Mouse (Mus musculus) limb, embryonic 10.5 days (tissue): ENCODE data around the gene Serpina1a. TPM values are rescaled to one million over a fixed set of nuclear protein-coding genes. Genes with fewer than 3 reads are reported as not detected.
"Not testable (repeated sequence)": the region's sequence is repeated elsewhere in the genome, so short reads cannot be mapped to it uniquely, and the experiment has no call there.

Experiments used
- DNase-seq: peaks from one replicate; pipeline ENCODE4 v3.0.0-alpha.2; 2017; ENCODE audit warnings: low spot score
- H3K27ac ChIP-seq: fragments of 300-500 bp; sonication (generic); 2 replicates; pipeline ENCODE4 v1.5.1; 2016; ENCODE audit warnings: mild to moderate bottlenecking
- H3K27me3 ChIP-seq: fragments of 300-500 bp; sonication (generic); 2 replicates; pipeline ENCODE4 v1.6.1; 2016; ENCODE audit warnings: low read depth, mild to moderate bottlenecking; ENCODE audit not compliant: poor library complexity, severe bottlenecking
- H3K36me3 ChIP-seq: fragments of 300-500 bp; sonication (generic); 2 replicates; pipeline ENCODE4 v1.6.1; 2016; ENCODE audit warnings: mild to moderate bottlenecking, moderate library complexity
- H3K4me1 ChIP-seq: fragments of 300-500 bp; sonication (generic); 2 replicates; pipeline ENCODE4 v1.6.1; 2016
- H3K4me3 ChIP-seq: fragments of 300-500 bp; sonication (generic); 2 replicates; pipeline ENCODE4 v1.5.1; 2016; ENCODE audit warnings: mild to moderate bottlenecking, moderate library complexity
- H3K9me3 ChIP-seq: fragments of 300-500 bp; sonication (generic); replicated peaks from 2 replicates; pipeline ENCODE4 v1.6.1; 2016; ENCODE audit warnings: mild to moderate bottlenecking
- WGBS: fragments of 180-500 bp; shearing (Covaris S2); methylation state at CpG from one replicate; pipeline ENCODE4 v1.1.7; 2016; 5-methylcytosine and 5-hydroxymethylcytosine counted together
- polyA plus RNA-seq: library from polyadenylated mRNA; unstranded; fragments of >200 nt; fragmentation: Nextera tagmentation; extraction: Ambion mirVana; gene quantifications from 2 replicates; pipeline ENCODE4 v1.2.1, GENCODE M21; 2016

Gene Serpina1a
- polyA plus RNA-seq: 0.20 TPM in 1 of 2 replicates, not detected in the other

- H3K27ac ChIP-seq, H3K4me3 ChIP-seq, H3K4me1 ChIP-seq, H3K36me3 ChIP-seq, DNase-seq, H3K9me3 ChIP-seq, H3K27me3 ChIP-seq: not testable (repeated sequence)
- WGBS: 89% methylated on average over 9 of the region's 9 CpGs
Measured at GRCm38 (mm10) chr12:103863101-103863974, at the start of gene Serpina1a. TSS of gene Serpina1a (minus strand) at chr12:103863562.

- not testable (repeated sequence) for H3K27ac ChIP-seq, H3K36me3 ChIP-seq, DNase-seq, H3K4me1 ChIP-seq, H3K9me3 ChIP-seq, H3K4me3 ChIP-seq, H3K27me3 ChIP-seq
- 92% methylated on average over 13 of the region's 16 CpGs for WGBS
Measured at GRCm38 (mm10) chr12:103909181-103909580, 45.8 kb upstream of the Serpina1a start.

GRCm38 (mm10) chr12:103907746-103908145 lies 44.4 kb upstream of the Serpina1a start:
- H3K36me3 ChIP-seq, DNase-seq, H3K27me3 ChIP-seq, H3K4me3 ChIP-seq, H3K9me3 ChIP-seq, H3K27ac ChIP-seq, H3K4me1 ChIP-seq: not testable (repeated sequence)
- WGBS: 44% methylated on average over 1 of the region's 1 CpGs

GRCm38 (mm10) chr12:103904837-103905340 lies 41.5 kb upstream of the Serpina1a start, which contains the start of gene Serpina1c:
TSS of gene Serpina1c (minus strand) at chr12:103904887.
- WGBS: 88% methylated on average over 4 of the region's 4 CpGs
- not testable (repeated sequence) for H3K4me3 ChIP-seq, H3K9me3 ChIP-seq, DNase-seq, H3K27ac ChIP-seq, H3K27me3 ChIP-seq, H3K4me1 ChIP-seq, H3K36me3 ChIP-seq

- not testable (repeated sequence) for H3K27ac ChIP-seq, DNase-seq, H3K9me3 ChIP-seq, H3K4me1 ChIP-seq, H3K4me3 ChIP-seq, H3K36me3 ChIP-seq, H3K27me3 ChIP-seq
- 91% methylated on average over 3 of the region's 3 CpGs for WGBS
Measured at GRCm38 (mm10) chr12:103901929-103902328, 38.6 kb upstream of the Serpina1a start.

- not testable (repeated sequence) for H3K27ac ChIP-seq, H3K9me3 ChIP-seq, H3K4me3 ChIP-seq, H3K4me1 ChIP-seq, H3K36me3 ChIP-seq, H3K27me3 ChIP-seq, DNase-seq
- 91% methylated on average over 1 of the region's 1 CpGs for WGBS
Measured at GRCm38 (mm10) chr12:103866873-103867272, 3.5 kb upstream of the Serpina1a start.

GRCm38 (mm10) chr12:103860976-103861375 lies 2.4 kb downstream of the Serpina1a start:
- H3K27ac ChIP-seq: no peak overlapping the region
- no peaks in the 10 kb centered on the region for H3K27me3 ChIP-seq
- H3K9me3 ChIP-seq: no peaks in the 10 kb centered on the region
- no peak for DNase-seq
- 79% methylated on average over 3 of the region's 3 CpGs for WGBS
- no peaks in the 10 kb centered on the region for H3K4me1 ChIP-seq
- H3K4me3 ChIP-seq: no peak overlapping the region
- H3K36me3 ChIP-seq: no peaks in the 10 kb centered on the region

GRCm38 (mm10) chr12:103860571-103860970 lies 2.8 kb downstream of the Serpina1a start:
- not testable (repeated sequence) for H3K9me3 ChIP-seq

GRCm38 (mm10) chr12:103859584-103859983 lies 3.8 kb downstream of the Serpina1a start:
- H3K36me3 ChIP-seq, H3K27me3 ChIP-seq, H3K27ac ChIP-seq, H3K4me1 ChIP-seq, H3K4me3 ChIP-seq, DNase-seq, H3K9me3 ChIP-seq: not testable (repeated sequence)
- 82% methylated on average over 3 of the region's 3 CpGs for WGBS

More at GRCm38 (mm10) chr12:103860571-103860970, 2.8 kb downstream of the Serpina1a start:
- H3K27ac ChIP-seq, H3K4me3 ChIP-seq, H3K4me1 ChIP-seq, H3K27me3 ChIP-seq, H3K36me3 ChIP-seq, DNase-seq: not testable (repeated sequence)
- 89% methylated on average over 3 of the region's 4 CpGs for WGBS

GRCm38 (mm10) chr12:103853032-103853431 lies 10.3 kb downstream of the Serpina1a start:
- DNase-seq, H3K27me3 ChIP-seq, H3K4me3 ChIP-seq, H3K36me3 ChIP-seq, H3K4me1 ChIP-seq, H3K9me3 ChIP-seq, H3K27ac ChIP-seq: not testable (repeated sequence)
- WGBS: 84% methylated on average over 2 of the region's 2 CpGs

GRCm38 (mm10) chr12:103830273-103830672 lies 33.1 kb downstream of the Serpina1a start, which contains the start of gene Serpina1b:
TSS of gene Serpina1b (minus strand) at chr12:103830373.
- not testable (repeated sequence) for H3K9me3 ChIP-seq, H3K36me3 ChIP-seq, H3K4me1 ChIP-seq, H3K27me3 ChIP-seq, H3K4me3 ChIP-seq, DNase-seq, H3K27ac ChIP-seq
- 81% methylated on average over 4 of the region's 4 CpGs for WGBS

GRCm38 (mm10) chr12:103827661-103828372 lies 35.5 kb downstream of the Serpina1a start:
- not testable (repeated sequence) for DNase-seq, H3K4me3 ChIP-seq, H3K27me3 ChIP-seq, H3K27ac ChIP-seq, H3K36me3 ChIP-seq, H3K9me3 ChIP-seq, H3K4me1 ChIP-seq
- WGBS: 94% methylated on average over 6 of the region's 6 CpGs

GRCm38 (mm10) chr12:103823826-103824225 lies 39.5 kb downstream of the Serpina1a start:
- WGBS: 82% methylated on average over 5 of the region's 5 CpGs
- H3K27ac ChIP-seq, H3K4me1 ChIP-seq, H3K4me3 ChIP-seq, DNase-seq, H3K9me3 ChIP-seq, H3K27me3 ChIP-seq, H3K36me3 ChIP-seq: not testable (repeated sequence)
